Mouse (Mus musculus) forebrain, embryonic 11.5 days (tissue): ENCODE data around the gene Bfsp2. TPM values are rescaled to one million over a fixed set of nuclear protein-coding genes. Genes with fewer than 3 reads are reported as not detected.
A peak's percentile ranks its signal among the peaks of the same experiment; 100 is the strongest.

Experiments used
- ATAC-seq: fragments of 200-750 bp; cut with Nextera tagmentation; replicated peaks from 2 replicates; pipeline ENCODE4 v1.8.0; 2017; ENCODE audit warnings: moderate TSS enrichment; ENCODE audit not compliant: low FRiP score
- DNase-seq: peaks from one replicate; pipeline ENCODE4 v3.0.0-alpha.2; 2017; ENCODE audit warnings: low spot score
- H3K27ac ChIP-seq: fragments of 300-500 bp; sonication (generic); 2 replicates; pipeline ENCODE4 v1.5.1; 2014; ENCODE audit warnings: low read depth, low read length
- H3K27me3 ChIP-seq: fragments of 300-500 bp; sonication (generic); 2 replicates; pipeline ENCODE4 v1.6.1; 2014; ENCODE audit warnings: mild to moderate bottlenecking, low read length, mixed read lengths; ENCODE audit not compliant: control insufficient read depth, insufficient read depth
- H3K36me3 ChIP-seq: fragments of 300-500 bp; sonication (generic); 2 replicates; pipeline ENCODE4 v1.6.1; 2014; ENCODE audit warnings: mild to moderate bottlenecking, low read length, moderate library complexity, mixed read lengths; ENCODE audit not compliant: control insufficient read depth, insufficient read depth
- H3K4me1 ChIP-seq: fragments of 300-500 bp; sonication (generic); replicated peaks from 2 replicates; pipeline ENCODE4 v1.6.1; 2014; ENCODE audit warnings: low read length, mixed read lengths; ENCODE audit not compliant: control insufficient read depth, insufficient read depth
- H3K4me2 ChIP-seq: fragments of 300-500 bp; sonication (generic); 2 replicates; pipeline ENCODE4 v1.6.1; 2014; ENCODE audit warnings: low read depth, mild to moderate bottlenecking, low read length, moderate library complexity, mixed read lengths; ENCODE audit not compliant: severe bottlenecking
- H3K4me3 ChIP-seq: fragments of 300-500 bp; sonication (generic); 2 replicates; pipeline ENCODE4 v1.5.1; 2014; ENCODE audit warnings: low read depth, low read length
- H3K9ac ChIP-seq: fragments of 300-500 bp; sonication (generic); 2 replicates; pipeline ENCODE4 v1.6.1; 2014; ENCODE audit warnings: low read length
- H3K9me3 ChIP-seq: fragments of 300-500 bp; sonication (generic); 2 replicates; pipeline ENCODE4 v1.6.1; 2016; ENCODE audit warnings: low read length, mixed read lengths; ENCODE audit not compliant: control insufficient read depth
- WGBS: fragments of 180-500 bp; shearing (Covaris S2); extraction: QIAGEN DNeasy Blood & Tissue Kit; methylation state at CpG from one replicate; pipeline ENCODE4 v1.1.7; 2014; 5-methylcytosine and 5-hydroxymethylcytosine counted together
- polyA plus RNA-seq: library from polyadenylated mRNA; unstranded; fragments of >200 nt; fragmentation: Nextera tagmentation; extraction: Ambion mirVana; gene quantifications from 2 replicates; pipeline ENCODE4 v1.2.1, GENCODE M21; 2014

The Bfsp2 gene
- polyA plus RNA-seq, 1 experiment from 2014 or later = 1.8 TPM

DNA sequence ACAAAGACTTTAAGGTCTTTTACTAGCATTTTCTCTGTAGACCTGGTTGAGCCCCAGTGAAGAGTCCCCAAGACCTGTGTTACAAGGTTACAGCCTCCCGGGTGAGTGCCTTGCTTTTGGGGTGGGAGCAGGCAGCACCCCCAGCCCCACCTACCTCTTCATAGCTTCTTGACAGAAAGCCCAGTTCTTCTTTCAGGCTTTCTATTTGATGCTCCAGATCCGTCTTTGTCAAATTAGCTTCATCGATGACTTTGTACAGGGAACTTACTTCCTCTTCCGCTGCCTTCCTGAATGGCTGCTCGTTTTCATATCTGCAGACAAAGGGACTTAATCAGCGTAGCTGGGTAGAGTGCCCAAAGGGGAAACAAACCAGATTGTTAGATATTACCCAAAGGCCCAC, 30.6 kb downstream of the Bfsp2 start:
- DNase-seq (no peak), ATAC-seq (no peak)
- H3K4me2 ChIP-seq = no peak overlapping the region
- no peak overlapping the region for H3K4me3 ChIP-seq
- no peaks in the 10 kb centered on the region for H3K4me1 ChIP-seq
- H3K27ac ChIP-seq = no peak overlapping the region
- peaks cover under 1% of the 10 kb centered on the region for H3K9me3 ChIP-seq
- no peak overlapping the region for H3K9ac ChIP-seq
- no peaks in the 10 kb centered on the region for H3K27me3 ChIP-seq
- no peaks in the 10 kb centered on the region for H3K36me3 ChIP-seq
- WGBS = 76% methylated on average over 6 of the region's 6 CpGs

DNA sequence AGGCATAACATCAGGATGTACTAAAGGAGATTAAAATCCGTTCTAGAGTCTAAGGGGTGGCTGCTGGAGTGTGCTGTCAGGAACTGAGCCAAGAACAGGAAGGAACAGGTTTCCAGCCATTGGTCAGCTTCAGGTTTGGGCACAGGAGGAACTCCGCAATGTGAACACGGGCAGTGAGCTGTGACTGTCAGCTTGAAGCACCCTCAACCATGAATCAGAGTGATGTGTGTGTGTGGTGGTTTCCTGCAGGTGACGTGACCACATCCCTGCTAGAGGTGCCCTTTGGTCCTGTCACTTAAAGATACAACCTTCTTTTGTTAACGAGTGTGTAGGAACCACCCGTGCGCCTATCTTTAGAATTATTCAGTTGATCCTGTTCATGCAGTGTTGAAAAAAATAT, 31.1 kb downstream of the Bfsp2 start:
- H3K4me2 ChIP-seq = no peak overlapping the region
- no peak for DNase-seq
- H3K27ac ChIP-seq = no peak overlapping the region
- peaks cover 4% of the 10 kb centered on the region for H3K9me3 ChIP-seq
- no peak for ATAC-seq
- H3K4me1 ChIP-seq = peaks cover 2% of the 10 kb centered on the region
- no peaks in the 10 kb centered on the region for H3K27me3 ChIP-seq
- no peak overlapping the region for H3K4me3 ChIP-seq
- 89% methylated on average over 7 of the region's 7 CpGs for WGBS
- H3K9ac ChIP-seq = no peak overlapping the region
- no peaks in the 10 kb centered on the region for H3K36me3 ChIP-seq

DNA sequence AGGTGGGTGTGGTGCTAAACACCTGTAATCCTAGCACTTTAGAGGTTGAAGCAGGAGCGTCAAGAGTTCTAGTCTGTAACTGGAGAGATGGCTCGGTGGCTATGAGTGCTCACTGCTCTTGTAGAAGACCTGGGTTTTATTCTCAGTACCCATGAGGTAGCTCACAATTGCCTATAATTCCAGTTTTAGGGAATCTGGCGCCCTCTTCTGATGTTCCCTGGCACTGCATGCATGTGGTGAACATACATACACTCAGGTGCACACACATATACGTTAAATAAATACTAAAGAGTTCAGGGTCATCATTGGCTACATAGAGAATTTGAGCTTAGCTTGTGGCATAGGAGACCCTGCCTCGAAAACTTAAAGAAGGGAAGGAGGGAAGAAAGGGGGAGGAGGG, 35.6 kb downstream of the Bfsp2 start:
- WGBS = 90% methylated on average over 5 of the region's 5 CpGs
- H3K9me3 ChIP-seq = peaks cover 4% of the 10 kb centered on the region
- ATAC-seq = no peak

DNA sequence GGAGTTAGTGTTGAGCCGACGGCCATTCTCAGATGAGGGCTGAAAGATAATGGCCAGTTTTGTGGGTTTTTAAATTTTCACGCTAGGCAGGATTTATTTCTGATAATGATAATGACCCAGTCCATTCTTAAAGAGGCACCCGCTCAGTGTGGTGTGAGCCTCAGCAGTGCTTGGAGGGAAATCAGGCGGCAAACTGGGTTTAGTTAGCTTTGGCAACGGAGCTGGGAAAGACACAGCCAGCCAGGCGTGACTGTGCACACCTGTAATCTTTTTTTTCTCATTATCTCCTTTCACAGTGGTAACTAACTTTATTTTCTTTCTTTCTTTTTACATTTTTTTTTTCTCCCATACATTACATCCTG, 36.4 kb downstream of the Bfsp2 start:
- Histone ChIP-seq H3K36me3 (no peaks in the 10 kb centered on the region), H3K9ac (no peak overlapping the region), H3K4me2 (peak overlapping the region; percentile 29), H3K4me1 (peaks cover 12% of the 10 kb centered on the region), H3K4me3 (no peak overlapping the region), H3K27me3 (peaks cover 2% of the 10 kb centered on the region; the same call in 1 of the 2 replicates), H3K9me3 (peaks cover 4% of the 10 kb centered on the region), H3K27ac (no peak overlapping the region)
- ATAC-seq (no peak), DNase-seq (peak; percentile 57)
- WGBS = 15% methylated on average over 7 of the region's 7 CpGs

More for the DNA sequence above, 35.6 kb downstream of the Bfsp2 start:
- Histone ChIP-seq H3K27me3 (peaks cover 2% of the 10 kb centered on the region; the same call in 1 of the 2 replicates), H3K4me1 (peaks cover 12% of the 10 kb centered on the region), H3K9ac (no peak overlapping the region), H3K27ac (no peak overlapping the region), H3K4me2 (no peak overlapping the region), H3K4me3 (no peak overlapping the region), H3K36me3 (no peaks in the 10 kb centered on the region)
- DNase-seq = no peak

DNA sequence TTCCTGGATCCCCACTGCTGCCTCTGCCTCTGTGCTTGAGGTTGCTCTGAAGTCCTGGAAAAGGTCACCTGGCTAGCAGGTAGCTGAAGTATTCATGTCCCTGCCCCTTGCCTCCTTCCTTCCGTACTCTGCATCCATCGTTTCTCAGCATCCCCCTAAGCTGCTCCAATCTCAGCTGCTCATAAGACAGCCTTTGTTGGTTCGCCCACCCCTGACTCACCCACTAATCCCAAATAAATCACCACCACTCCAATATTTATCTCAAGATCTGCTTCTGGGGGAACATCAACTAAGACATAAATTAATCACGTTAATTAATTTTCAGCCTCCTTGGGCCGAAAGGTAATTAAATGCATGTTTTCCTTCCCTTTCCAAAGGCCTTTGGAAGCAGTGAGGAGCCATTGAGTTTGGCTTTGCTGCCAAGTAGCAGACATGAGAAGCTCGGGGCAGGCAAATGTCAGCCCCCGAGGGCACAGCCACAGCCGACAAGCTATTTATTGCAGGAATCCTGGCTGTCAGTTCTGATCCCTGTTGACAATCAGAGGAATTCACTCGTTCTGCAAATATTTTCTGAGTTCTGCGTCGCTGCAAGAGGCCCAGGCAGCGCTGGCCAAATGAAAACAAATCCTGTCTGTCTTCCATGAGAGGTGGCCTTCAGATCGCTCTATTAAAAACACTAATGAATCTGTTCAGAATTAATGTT, 36.9 kb downstream of the Bfsp2 start:
- H3K9ac ChIP-seq = no peak overlapping the region
- H3K36me3 ChIP-seq = no peaks in the 10 kb centered on the region
- H3K4me1 ChIP-seq = peaks cover 12% of the 10 kb centered on the region
- peaks cover 4% of the 10 kb centered on the region for H3K9me3 ChIP-seq
- DNase-seq (peak; percentile 82), ATAC-seq (peak; percentile 76)
- 19% methylated on average over 13 of the region's 13 CpGs for WGBS
- H3K27ac ChIP-seq = no peak overlapping the region; the same call in 1 of the 2 replicates
- H3K27me3 ChIP-seq = peaks cover 2% of the 10 kb centered on the region; the same call in 1 of the 2 replicates
- no peak overlapping the region for H3K4me3 ChIP-seq
- peak overlapping the region; percentile 29 for H3K4me2 ChIP-seq

DNA sequence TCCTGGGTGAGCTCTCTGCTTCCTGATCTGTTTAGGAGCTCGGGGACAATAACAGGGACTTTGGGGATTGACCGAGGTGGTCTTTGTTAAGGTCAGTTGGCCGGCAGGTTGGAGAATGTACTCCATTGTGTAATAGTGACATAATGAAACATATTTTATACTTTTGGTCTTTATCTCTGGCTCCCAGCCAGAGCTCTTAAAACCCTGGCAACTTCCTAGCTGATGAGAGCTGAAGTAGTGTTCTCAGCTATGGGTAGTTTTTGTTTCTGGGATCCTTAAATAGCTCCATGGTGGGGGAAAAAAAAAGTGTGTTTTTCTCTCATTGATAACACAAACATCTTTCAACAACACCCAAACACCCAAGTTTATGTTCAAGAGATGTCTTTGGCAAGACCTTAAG, 39.6 kb downstream of the Bfsp2 start:
- H3K4me1 ChIP-seq = peaks cover 12% of the 10 kb centered on the region
- peaks cover 2% of the 10 kb centered on the region; the same call in 1 of the 2 replicates for H3K27me3 ChIP-seq
- H3K36me3 ChIP-seq = no peaks in the 10 kb centered on the region
- no peak overlapping the region for H3K4me2 ChIP-seq
- DNase-seq (no peak), ATAC-seq (no peak)
- no peak overlapping the region for H3K27ac ChIP-seq
- no peak overlapping the region for H3K4me3 ChIP-seq
- 58% methylated on average over 3 of the region's 3 CpGs for WGBS
- H3K9me3 ChIP-seq = peaks cover 4% of the 10 kb centered on the region
- no peak overlapping the region for H3K9ac ChIP-seq

DNA sequence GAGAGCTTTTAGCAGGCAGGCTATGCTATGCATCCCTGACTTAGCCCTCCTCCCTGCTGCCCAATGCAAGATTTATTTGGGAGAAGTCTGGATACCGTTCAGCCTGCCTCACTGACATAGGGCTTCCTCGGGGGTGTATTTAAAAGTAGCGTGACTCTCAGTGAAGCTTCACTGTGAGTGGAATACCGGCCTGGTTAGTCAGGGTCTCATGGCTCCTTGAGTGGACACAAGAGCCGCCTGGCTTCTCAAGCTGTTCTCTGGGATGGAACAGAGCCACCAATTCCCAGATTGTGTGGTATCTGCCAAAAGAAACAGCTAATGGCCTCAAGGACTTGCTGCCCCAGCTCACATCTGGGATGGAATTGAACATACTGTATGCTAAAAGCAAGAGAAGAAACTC, 43.1 kb downstream of the Bfsp2 start:
- 79% methylated on average over 5 of the region's 5 CpGs for WGBS
- DNase-seq = no peak

DNA sequence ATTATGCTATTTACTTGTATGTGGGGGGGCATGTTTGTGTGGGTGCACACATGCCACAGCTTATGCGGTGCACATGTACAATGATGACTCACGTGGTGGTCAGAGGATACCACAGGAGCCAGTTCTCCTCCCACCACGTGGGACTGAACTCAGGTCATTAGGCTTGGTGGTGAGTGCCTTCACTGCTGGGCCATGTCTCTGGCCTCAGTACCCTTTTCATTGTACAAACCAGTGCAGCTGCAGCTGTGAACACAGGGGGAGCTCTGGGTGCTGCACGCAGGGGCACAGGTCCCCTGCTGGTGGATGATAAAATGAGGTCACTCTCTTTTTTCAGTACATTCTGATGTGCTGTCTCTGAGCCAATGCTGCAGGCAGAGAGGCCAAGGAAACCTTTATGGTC, 46.1 kb downstream of the Bfsp2 start:
- H3K36me3 ChIP-seq = no peaks in the 10 kb centered on the region
- no peak overlapping the region for H3K4me2 ChIP-seq
- no peak overlapping the region for H3K27ac ChIP-seq
- no peak overlapping the region for H3K4me3 ChIP-seq
- no peak for DNase-seq
- no peaks in the 10 kb centered on the region for H3K27me3 ChIP-seq
- H3K4me1 ChIP-seq = no peaks in the 10 kb centered on the region
- WGBS = 52% methylated on average over 4 of the region's 4 CpGs
- no peak overlapping the region for H3K9ac ChIP-seq
- no peaks in the 10 kb centered on the region for H3K9me3 ChIP-seq
- ATAC-seq = no peak

More for the DNA sequence above, 43.1 kb downstream of the Bfsp2 start:
- Histone ChIP-seq H3K4me1 (0 out of 2 replicates have a peak, but pooled peaks cover 1% of the 10 kb centered on the region), H3K4me3 (no peak overlapping the region), H3K9ac (no peak overlapping the region), H3K27me3 (peaks cover 2% of the 10 kb centered on the region; the same call in 1 of the 2 replicates), H3K36me3 (no peaks in the 10 kb centered on the region), H3K9me3 (no peaks in the 10 kb centered on the region), H3K4me2 (no peak overlapping the region), H3K27ac (no peak overlapping the region)
- no peak for ATAC-seq
